Mouse (Mus musculus) C2C12 (cell line): Measurements from ENCODE around the gene Mgll. TPM values are rescaled to one million over a fixed set of nuclear protein-coding genes. Genes with fewer than 3 reads are reported as not detected.

Source experiments
- H3K27me3 ChIP-seq: one replicate; pipeline ENCODE4 v1.6.1; 2011; ENCODE audit not compliant: control insufficient read depth, insufficient read depth, insufficient read length
- H3K36me3 ChIP-seq: one replicate; pipeline ENCODE4 v1.6.1; 2011; ENCODE audit not compliant: control insufficient read depth, insufficient read depth
- H3K4me3 ChIP-seq: one replicate; pipeline ENCODE4 v1.5.1; 2011; ENCODE audit warnings: mild to moderate bottlenecking, control low read depth; ENCODE audit not compliant: poor library complexity, insufficient read depth, severe bottlenecking
- H3K79me2 ChIP-seq: one replicate; pipeline ENCODE4 v1.6.1; 2011; ENCODE audit not compliant: control insufficient read depth, insufficient read depth
- H3K79me3 ChIP-seq: one replicate; pipeline ENCODE4 v1.6.1; 2011; ENCODE audit warnings: low read depth, control low read depth
- H3ac ChIP-seq: one replicate; pipeline ENCODE3; 2011; ENCODE audit warnings: low read depth; ENCODE audit not compliant: control insufficient read depth, insufficient read length
- CEBPB ChIP-seq: IDR thresholded peaks from one replicate; pipeline ENCODE4 v1.6.1; 2011; ENCODE audit warnings: low read depth, mild to moderate bottlenecking, control low read depth, moderate library complexity
- CTCF ChIP-seq: IDR thresholded peaks from one replicate; pipeline ENCODE4 v1.5.1; 2011; ENCODE audit not compliant: control insufficient read depth, insufficient read depth, insufficient read length
- FOSL1 ChIP-seq: IDR thresholded peaks from one replicate; pipeline ENCODE4 v1.8.0; 2011; ENCODE audit warnings: mild to moderate bottlenecking, low read length; ENCODE audit not compliant: poor library complexity, insufficient read depth, severe bottlenecking
- MAX ChIP-seq: IDR thresholded peaks from one replicate; pipeline ENCODE4 v1.6.1; 2011; ENCODE audit warnings: mild to moderate bottlenecking, control low read depth
- MYOD1 ChIP-seq: IDR thresholded peaks from one replicate; pipeline ENCODE4 v1.6.1; 2011; ENCODE audit warnings: low read depth; ENCODE audit not compliant: control insufficient read depth, insufficient read length
- MYOG ChIP-seq: IDR thresholded peaks from one replicate; pipeline ENCODE4 v1.6.1; 2011; ENCODE audit not compliant: control insufficient read depth, insufficient read length; ENCODE audit errors: extremely low read depth
- USF1 ChIP-seq: IDR thresholded peaks from one replicate; pipeline ENCODE4 v1.6.1; 2011; ENCODE audit warnings: low read depth, mild to moderate bottlenecking, control low read depth, moderate library complexity
- polyA plus RNA-seq: library from polyadenylated mRNA; unstranded; fragments of >200 nt; fragmentation: generic; extraction: Trizol; gene quantifications from one replicate; pipeline ENCODE4 v1.2.1, GENCODE M21; 2012; ENCODE audit warnings: missing spikeins

The Mgll gene
- polyA plus RNA-seq, 1 experiment = 1.3 TPM

DNA sequence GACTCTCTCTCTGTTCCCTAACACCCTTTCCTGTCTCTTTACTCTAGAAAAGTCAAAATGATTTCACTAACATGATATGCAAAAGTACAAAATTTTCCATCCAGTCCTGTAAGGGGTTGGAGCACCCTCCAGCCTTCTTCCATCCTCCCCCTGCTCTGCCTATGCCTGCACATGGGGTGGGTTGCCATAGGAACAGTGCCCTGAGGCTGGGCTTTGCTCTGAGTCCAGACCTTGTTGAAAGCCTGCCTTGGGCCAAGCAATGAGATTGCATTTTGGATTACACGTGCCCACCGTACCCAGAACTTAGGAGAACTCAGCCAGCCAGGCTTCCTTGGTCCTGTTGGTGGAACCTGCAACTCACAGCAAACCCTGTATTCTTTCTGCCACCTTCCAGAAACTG lies 69.0 kb downstream of the Mgll start:
- no peak for TF ChIP-seq CTCF
- TF ChIP-seq MYOD1 = no peak
- TF ChIP-seq CEBPB = no peak
- TF ChIP-seq MYOG = no peak
- H3K27me3 ChIP-seq = no peaks in the 10 kb centered on the region
- H3K36me3 ChIP-seq = no peaks in the 10 kb centered on the region
- no peaks in the 10 kb centered on the region for H3K79me3 ChIP-seq
- no peaks in the 10 kb centered on the region for H3K79me2 ChIP-seq
- H3ac ChIP-seq = no peak overlapping the region
- H3K4me3 ChIP-seq = no peak overlapping the region

- no peaks in the 10 kb centered on the region for H3K36me3 ChIP-seq
- no peak overlapping the region for H3K4me3 ChIP-seq
- H3K79me3 ChIP-seq = no peaks in the 10 kb centered on the region
- H3K27me3 ChIP-seq = no peaks in the 10 kb centered on the region
- no peak for TF ChIP-seq FOSL1
- no peak for TF ChIP-seq MAX
- no peak for TF ChIP-seq USF1
- no peak overlapping the region for H3ac ChIP-seq
- H3K79me2 ChIP-seq = no peaks in the 10 kb centered on the region
Observed at GRCm38 (mm10) chr6:88793872-88794271, 69.7 kb downstream of the Mgll start.

GRCm38 (mm10) chr6:88794561-88794971 lies 70.4 kb downstream of the Mgll start:
- Histone ChIP-seq H3K4me3 (no peak overlapping the region), H3K27me3 (no peaks in the 10 kb centered on the region), H3K36me3 (no peaks in the 10 kb centered on the region), H3ac (no peak overlapping the region), H3K79me3 (no peaks in the 10 kb centered on the region), H3K79me2 (no peaks in the 10 kb centered on the region)
- TF ChIP-seq MAX (no peak), USF1 (peak; percentile 78), MYOD1 (no peak)

DNA sequence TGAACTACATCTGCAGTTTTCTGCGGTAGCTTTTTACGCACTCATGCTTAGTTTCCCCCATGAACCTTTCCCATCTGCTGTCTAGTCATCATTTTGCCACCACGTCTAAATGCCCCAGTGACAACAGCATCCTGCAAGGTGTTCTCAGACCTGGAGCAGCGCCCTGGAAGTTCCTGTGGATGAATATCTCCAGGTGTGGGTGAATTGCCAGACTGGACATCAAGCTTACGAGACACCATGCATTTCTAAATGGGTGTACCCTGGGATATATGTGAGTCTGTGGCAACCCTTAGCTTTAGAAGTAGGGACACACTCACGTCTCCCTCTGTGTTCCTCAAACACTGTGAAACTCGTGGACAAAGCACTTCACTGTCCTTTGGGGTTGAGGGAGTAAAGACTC lies 76.0 kb downstream of the Mgll start:
- Histone ChIP-seq H3K27me3 (no peaks in the 10 kb centered on the region), H3K79me3 (no peaks in the 10 kb centered on the region), H3ac (no peak overlapping the region), H3K36me3 (no peaks in the 10 kb centered on the region), H3K4me3 (no peak overlapping the region), H3K79me2 (no peaks in the 10 kb centered on the region)
- no peak for TF ChIP-seq MAX
- TF ChIP-seq USF1 = no peak
- no peak for TF ChIP-seq CEBPB

DNA sequence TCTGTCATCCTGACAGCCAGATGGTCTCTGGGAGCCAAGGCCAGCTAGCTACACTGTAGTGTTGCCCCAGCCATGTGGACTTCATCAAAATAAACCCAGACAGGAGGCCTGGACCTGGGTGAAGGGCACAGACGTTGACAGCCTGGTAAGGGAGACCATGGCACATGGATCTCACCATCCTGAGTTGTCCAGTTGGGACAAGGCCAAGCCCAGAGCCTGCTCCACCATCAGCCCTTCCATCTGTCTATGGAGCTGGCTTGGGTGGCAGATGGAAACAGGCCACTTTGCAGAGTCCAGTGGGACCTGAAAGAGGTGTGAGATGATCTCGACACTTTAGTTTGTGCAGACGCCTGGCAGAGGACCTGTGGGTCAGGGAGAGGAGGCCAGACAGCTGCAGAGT lies 76.5 kb downstream of the Mgll start:
- no peaks in the 10 kb centered on the region for H3K27me3 ChIP-seq
- no peaks in the 10 kb centered on the region for H3K79me2 ChIP-seq
- H3ac ChIP-seq = no peak overlapping the region
- TF ChIP-seq USF1 = no peak
- no peak for TF ChIP-seq FOSL1
- TF ChIP-seq MYOD1 = no peak
- TF ChIP-seq MYOG = no peak
- TF ChIP-seq CEBPB = no peak
- no peak for TF ChIP-seq MAX
- no peak for TF ChIP-seq CTCF
- no peaks in the 10 kb centered on the region for H3K79me3 ChIP-seq
- H3K4me3 ChIP-seq = no peak overlapping the region
- no peaks in the 10 kb centered on the region for H3K36me3 ChIP-seq

DNA sequence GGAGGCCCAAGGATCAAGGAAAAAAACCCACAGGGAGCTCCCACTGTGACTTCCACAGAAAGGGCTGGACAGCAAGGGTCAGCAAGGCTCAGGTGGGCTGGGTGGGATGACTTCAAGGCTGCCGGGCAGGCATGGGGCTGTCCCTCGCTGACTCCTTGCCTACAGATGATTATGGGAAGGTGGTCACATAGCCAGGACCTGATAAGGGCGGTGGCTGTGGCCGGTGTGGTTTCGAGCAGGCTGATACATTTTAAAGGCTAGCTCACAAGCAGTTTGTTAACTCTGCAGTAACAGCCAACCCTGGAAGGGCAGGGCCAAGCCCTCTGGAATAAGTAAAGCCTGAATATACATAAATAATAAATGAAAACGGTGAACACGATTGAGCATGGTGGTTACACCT lies 78.8 kb downstream of the Mgll start:
- no peaks in the 10 kb centered on the region for H3K79me3 ChIP-seq
- no peak overlapping the region for H3ac ChIP-seq
- TF ChIP-seq FOSL1 = no peak
- H3K36me3 ChIP-seq = no peaks in the 10 kb centered on the region
- no peaks in the 10 kb centered on the region for H3K27me3 ChIP-seq
- H3K4me3 ChIP-seq = no peak overlapping the region
- H3K79me2 ChIP-seq = no peaks in the 10 kb centered on the region
